ENCODE assay signal across 22 mouse cellular contexts in genomic region chr11:50835727-50836126, GRCm38 (mm10). TPM values are rescaled to one million over a fixed set of nuclear protein-coding genes. Genes with fewer than 3 reads are reported as not detected.
DNase-seq lines count a peak whose midpoint lies in the region; ATAC-seq and TF ChIP-seq lines count a peak whose summit lies in the region.
"Had no signal": no experiment of that assay in that cellular context is flagged by ENCODE, and none has a peak within 500 bp of the region (broad histone marks: within the 10 kb centered on the region; RNA-seq: fewer than 3 reads in every experiment).

No protein-coding gene starts in this region.

- intact Hi-C loops in heart, postnatal 14 days (cut with DNase I), result no loop called here

- peak; percentile 46 for DNase-seq in thymus, adult 2 months
- no peak for DNase-seq in thymus, adult 18-20 months
- DNase-seq in CH12.LX (ENCODE audit: extremely low read depth), result peak; percentile 64
- no peak for DNase-seq in embryo, embryonic 10.5 days (ENCODE audit: low spot score)
- no peak for DNase-seq in neural tube, embryonic 10.5 days (ENCODE audit: extremely low spot score, low spot score)
- DNase-seq in heart, postnatal 14 days, result no peak
- DNase-seq: cerebellum, adult 9-11 months; gastrocnemius, postnatal 36 days; heart, postnatal 36 days; kidney, adult 8-10 months; kidney, postnatal 4 days had no signal

- in situ Hi-C loops in CH12.LX (cut with MboI; ENCODE audit: low pct_ligation_motif_present, low pct_unique_long_range_greater_than_20kb, low sequenced_read_pairs), result no loop called here

- H3K9me3 ChIP-seq in CH12.LX (replicated peaks; ENCODE audit: low read length), result peaks cover 15% of the 10 kb centered on the region

- 41% methylated on average over 4 of the region's 4 CpGs for WGBS in thymus, adult 2 months

- no peak overlapping the region for H3K4me2 ChIP-seq in CH12.LX (ENCODE audit: insufficient read depth, low read depth, poor library complexity, severe bottlenecking)
- H3K4me2 ChIP-seq: forebrain, embryonic 12.5 days; heart, embryonic 11.5 days; limb, embryonic 13.5 days; neural tube, embryonic 13.5 days had no signal

- no peaks in the 10 kb centered on the region for H3K36me3 ChIP-seq in thymus, adult 2 months (ENCODE audit: control insufficient read depth, insufficient read depth, low read length)
- no peaks in the 10 kb centered on the region for H3K36me3 ChIP-seq in CH12.LX (replicated peaks in 1 of 2; ENCODE audit: control insufficient read depth in 1 of 2, insufficient read depth in 1 of 2, low read length in 1 of 2)

- no peak for TF ChIP-seq POLR2A in thymus, adult 2 months (IDR thresholded peaks at IDR 0.05; ENCODE audit: control insufficient read depth, extremely low read depth, insufficient read depth, low read length, poor library complexity)
- no peak for TF ChIP-seq POLR2A in CH12.LX (IDR thresholded peaks at IDR 0.05; ENCODE audit: low read depth, low read length)

- H3K4me3 ChIP-seq in thymus, adult 2 months (ENCODE audit: control insufficient read depth, insufficient read depth, low read length), result no peak overlapping the region
- no peak overlapping the region for H3K4me3 ChIP-seq in CH12.LX (replicated peaks in 1 of 3; ENCODE audit: low read depth in 2 of 3, low read length in 2 of 3, poor library complexity in 1 of 3)
- H3K4me3 ChIP-seq: forebrain, embryonic 12.5 days; limb, embryonic 13.5 days; neural tube, embryonic 13.5 days had no signal

- peak; percentile 75 for ATAC-seq in inflammation-experienced regulatory T-cells, adult 6 months
- ATAC-seq: hindbrain, embryonic 16.5 days; Patski had no signal

- no peak overlapping the region for H3K27ac ChIP-seq in thymus, adult 2 months (ENCODE audit: control insufficient read depth, insufficient read depth, low read length)
- H3K27ac ChIP-seq in CH12.LX (ENCODE audit: insufficient read depth, low read depth), result no peak overlapping the region
- H3K27ac ChIP-seq: forebrain, embryonic 12.5 days; limb, embryonic 13.5 days; liver, embryonic 14.5 days; neural tube, embryonic 13.5 days had no signal

- H3K27me3 ChIP-seq in thymus, adult 2 months (ENCODE audit: control insufficient read depth, insufficient read depth, low read length), result no peaks in the 10 kb centered on the region
- no peaks in the 10 kb centered on the region for H3K27me3 ChIP-seq in CH12.LX (replicated peaks)
- H3K27me3 ChIP-seq: forebrain, embryonic 12.5 days; limb, embryonic 13.5 days; neural tube, embryonic 13.5 days; Patski had no signal

- no peaks in the 10 kb centered on the region for H3K79me2 ChIP-seq in CH12.LX (replicated peaks; ENCODE audit: control insufficient read depth, extremely low read depth, insufficient read depth, poor library complexity, severe bottlenecking)

- TF ChIP-seq EP300 in CH12.LX (IDR thresholded peaks at IDR 0.05; ENCODE audit: low read length), result peak; percentile 60

- H3K4me1 ChIP-seq in thymus, adult 2 months (replicated peaks; ENCODE audit: control insufficient read depth, insufficient read depth, low read length), result peaks cover 3% of the 10 kb centered on the region
- peaks cover 3 to 24% of the 10 kb centered on the region in 2 experiments; a peak in 3 of 4 replicates for H3K4me1 ChIP-seq in CH12.LX (ENCODE audit: control insufficient read depth in 1 of 2, insufficient read depth in 2 of 2)

- TF ChIP-seq CTCF in thymus, adult 2 months (IDR thresholded peaks at IDR 0.05; ENCODE audit: borderline replicate concordance, control insufficient read depth, extremely low read depth, insufficient read depth, low read length, poor library complexity), result no peak
- TF ChIP-seq CTCF in CH12.LX (conservative IDR thresholded peaks at IDR 0.05 in 1 of 2, IDR thresholded peaks at IDR 0.05 in 1 of 2; ENCODE audit: low read depth in 2 of 2, low read length in 2 of 2), result no peak

- no peak overlapping the region for H3K9ac ChIP-seq in CH12.LX (ENCODE audit: insufficient read depth, low read depth)
- H3K9ac ChIP-seq: forebrain, embryonic 12.5 days; limb, embryonic 13.5 days; liver, embryonic 14.5 days; neural tube, embryonic 13.5 days had no signal

- dilution Hi-C loops in CH12.LX (cut with MboI; ENCODE audit: extremely low pct_ligation_motif_present, extremely low pct_unique_long_range_greater_than_20kb, low sequenced_read_pairs), result no loop called here

- no peak for TF ChIP-seq RAD21 in CH12.LX (IDR thresholded peaks at IDR 0.05; ENCODE audit: low read depth, low read length)

TF ChIP-seq in CH12.LX, 34 proteins besides CTCF, POLR2A, EP300 and RAD21:
- peak; percentile 49; the same call in 1 of the 2 replicates for TF ChIP-seq IRF4 (IDR thresholded peaks at IDR 0.05; ENCODE audit: low read depth, low read length)
- TF ChIP-seq CHD2 (IDR thresholded peaks at IDR 0.05; ENCODE audit: low read length), result no peak
- 0 out of 2 replicates have a peak, but pooled peaks have one; percentile 24 for TF ChIP-seq HCFC1 (IDR thresholded peaks at IDR 0.05; ENCODE audit: low read depth, low read length)
- peak; percentile 72 for TF ChIP-seq ELF1 (IDR thresholded peaks at IDR 0.05; ENCODE audit: low read depth, low read length)
- no peak for TF ChIP-seq MYC (IDR thresholded peaks at IDR 0.05; ENCODE audit: low read depth, low read length)
- no peak for TF ChIP-seq MEF2A (IDR thresholded peaks at IDR 0.05; ENCODE audit: borderline replicate concordance, low read depth, low read length)

RNA-seq across cellular contexts. Expression of gene Zfp879, which starts 5.6 kb away (rescaled TPM):
- polyA plus RNA-seq in thymus, adult 2 months (2012; rRNA removed), result 0.34 and 0.37 TPM in 2 replicates
- total RNA-seq in CH12.LX (2012; rRNA removed), result not detected in 2 replicates
- total RNA-seq in CH12.LX (2014; rRNA removed), result not detected in 2 replicates
- not detected in 2 replicates for polyA plus RNA-seq in CH12.LX (2012; ENCODE audit: insufficient read length, low read depth)
- not detected for polyA plus RNA-seq in inflammation-experienced regulatory T-cells, adult 6 months (2017; shearing (Covaris generic))
- 1 to 10 TPM in 1 of 2 experiments, under 1 TPM in 1; 0.76 to 1.1 TPM for total RNA-seq in heart, postnatal 14 days (2021)

RNA-seq across cellular contexts. Expression of gene Zfp354c, which starts 8.2 kb away (rescaled TPM):
- 5.1 and 5.8 TPM in 2 replicates for polyA plus RNA-seq in thymus, adult 2 months (2012; rRNA removed)
- total RNA-seq in CH12.LX (2012; rRNA removed), result 1.1 and 1.4 TPM in 2 replicates
- 1.9 and 2.1 TPM in 2 replicates for total RNA-seq in CH12.LX (2014; rRNA removed)
- 2.2 TPM in 2 replicates for polyA plus RNA-seq in CH12.LX (2012; ENCODE audit: insufficient read length, low read depth)
- 1 to 10 TPM in 2 of 3 experiments, under 1 TPM in 1; 0.65 to 2.6 (median 1.4) TPM for polyA plus RNA-seq in inflammation-experienced regulatory T-cells, adult 6 months (2017; shearing (Covaris generic))
- 1 to 10 TPM; 5.0 to 5.3 TPM for total RNA-seq in heart, postnatal 14 days (2021)

RNA-seq across cellular contexts. Expression of gene Grm6, which starts 14.8 kb away (rescaled TPM):
- polyA plus RNA-seq in thymus, adult 2 months (2012; rRNA removed), result 2.3 and 2.9 TPM in 2 replicates
- total RNA-seq in CH12.LX (2012; rRNA removed) (0.08 and 0.21 TPM in 2 replicates), CH12.LX (2014; rRNA removed) (0.23 and 0.42 TPM in 2 replicates)
- 0.74 and 1.0 TPM in 2 replicates for polyA plus RNA-seq in CH12.LX (2012; ENCODE audit: insufficient read length, low read depth)
- not detected for polyA plus RNA-seq in inflammation-experienced regulatory T-cells, adult 6 months (2017; shearing (Covaris generic))
- not detected for total RNA-seq in heart, postnatal 14 days (2021)
- total RNA-seq: gastrocnemius, postnatal 36 days; heart, postnatal 36 days; layer of hippocampus, postnatal 10 days had no signal
- polyA plus RNA-seq: forebrain, embryonic 12.5 days; hindbrain, embryonic 16.5 days; limb, embryonic 13.5 days; lung, embryonic 16.5 days; neural tube, embryonic 13.5 days; Patski; stomach, embryonic 14.5 days had no signal

RNA-seq across cellular contexts. Expression of gene Zfp454, which starts 51.7 kb away (rescaled TPM):
- not detected in 2 replicates for polyA plus RNA-seq in thymus, adult 2 months (2012; rRNA removed)
- total RNA-seq in CH12.LX (2012; rRNA removed) (not detected in 2 replicates), CH12.LX (2014; rRNA removed) (not detected in 2 replicates)
- not detected in 2 replicates for polyA plus RNA-seq in CH12.LX (2012; ENCODE audit: insufficient read length, low read depth)
- polyA plus RNA-seq in inflammation-experienced regulatory T-cells, adult 6 months (2017; shearing (Covaris generic)), result not detected
- total RNA-seq in heart, postnatal 14 days (2021), result 1 to 10 TPM in 1 of 2 experiments, under 1 TPM in 1; 0.78 to 1.3 TPM

Comparison
In these comparisons a context has a peak if more than half of its experiments do, and no peak if none do; other contexts are left out.
1. DNase-seq: peak in thymus, adult 2 months (single experiment) and CH12.LX (single experiment); none in thymus, adult 18-20 months (0 of 2), embryo, embryonic 10.5 days (single experiment), neural tube, embryonic 10.5 days (single experiment) and heart, postnatal 14 days (0 of 2).